Mouse (Mus musculus): ENCODE measurements at regions not wholly inside any gene's neighbourhood (a gene's known extent, or its start where the extent isn't known, plus 50 kb on each side); places are given as distances from the start of the nearest gene placed in this dataset.
"Not testable (repeated sequence)": the region's sequence is repeated elsewhere in the genome, so short reads cannot be mapped to it uniquely, and the experiment has no call there.

- no peak for DNase-seq (ENCODE audit: low spot score)
Measured at GRCm38 (mm10) chr9:33436459-33436858, 800.4 kb downstream of the Ets1 start.

GRCm38 (mm10) chr9:33442266-33442665 is 806.2 kb downstream of the Ets1 start:
- no peak for DNase-seq (ENCODE audit: low spot score)

- no peak for DNase-seq (ENCODE audit: low spot score)
Measured at GRCm38 (mm10) chr9:33445902-33446301, 809.9 kb downstream of the Ets1 start.

- no peak for DNase-seq (ENCODE audit: low spot score)
Measured at GRCm38 (mm10) chr9:33475106-33475505, 839.1 kb downstream of the Ets1 start.

GRCm38 (mm10) chr9:33482845-33483540 is 847.0 kb downstream of the Ets1 start:
- no peak for DNase-seq (ENCODE audit: low spot score)

GRCm38 (mm10) chr9:33483541-33483846 is 847.5 kb downstream of the Ets1 start:
- no peak for DNase-seq (ENCODE audit: low spot score)

- no peak for DNase-seq (ENCODE audit: low spot score)
Measured at GRCm38 (mm10) chr9:33533101-33533810, 897.2 kb downstream of the Ets1 start.

GRCm38 (mm10) chr9:33543301-33543700 is 907.3 kb downstream of the Ets1 start:
- no peak for DNase-seq (ENCODE audit: low spot score)

GRCm38 (mm10) chr9:33546126-33546737 is 910.2 kb downstream of the Ets1 start:
- no peak for DNase-seq (ENCODE audit: low spot score)

GRCm38 (mm10) chr9:33549395-33549794 is 913.4 kb downstream of the Ets1 start:
- DNase-seq (ENCODE audit: low spot score), result peak; percentile 24

GRCm38 (mm10) chr9:33571990-33572389 is 913.7 kb upstream of the Kirrel3 start:
- DNase-seq (ENCODE audit: low spot score), result no peak

GRCm38 (mm10) chr9:33611511-33611910 is 874.2 kb upstream of the Kirrel3 start:
- no peak for DNase-seq (ENCODE audit: low spot score)

- DNase-seq (ENCODE audit: low spot score), result no peak
Measured at GRCm38 (mm10) chr9:33624378-33624777, 861.3 kb upstream of the Kirrel3 start.

GRCm38 (mm10) chr9:33629731-33630473 is 855.8 kb upstream of the Kirrel3 start:
- no peak for DNase-seq (ENCODE audit: low spot score)

- no peak for DNase-seq (ENCODE audit: low spot score)
Measured at GRCm38 (mm10) chr9:33662978-33663377, 822.7 kb upstream of the Kirrel3 start.

- DNase-seq (ENCODE audit: low spot score), result peak; percentile 7
Measured at GRCm38 (mm10) chr9:33681129-33681528, 804.6 kb upstream of the Kirrel3 start.

GRCm38 (mm10) chr9:33691731-33692130 is 794.0 kb upstream of the Kirrel3 start:
- DNase-seq (ENCODE audit: low spot score), result no peak

GRCm38 (mm10) chr9:33717614-33718013 is 768.1 kb upstream of the Kirrel3 start:
- no peak for DNase-seq (ENCODE audit: low spot score)

GRCm38 (mm10) chr9:33724811-33725210 is 760.9 kb upstream of the Kirrel3 start:
- DNase-seq (ENCODE audit: low spot score), result no peak

- not testable (repeated sequence) for DNase-seq (ENCODE audit: low spot score)
Measured at GRCm38 (mm10) chr9:33728058-33728457, 757.6 kb upstream of the Kirrel3 start.

GRCm38 (mm10) chr9:33760701-33761100 is 725.0 kb upstream of the Kirrel3 start:
- DNase-seq (ENCODE audit: low spot score), result no peak

- DNase-seq (ENCODE audit: low spot score), result no peak
Measured at GRCm38 (mm10) chr9:33766235-33766634, 719.5 kb upstream of the Kirrel3 start.

Data from heart, adult 8-10 months (tissue).